Mouse (Mus musculus) limb, embryonic 11.5 days (tissue): ENCODE measurements around the gene Dip2b. TPM values are rescaled to one million over a fixed set of nuclear protein-coding genes. Genes with fewer than 3 reads are reported as not detected.

Source experiments
- ATAC-seq: fragments of 200-750 bp; cut with Nextera tagmentation; 2 replicates; pipeline ENCODE4 v1.8.0; 2017; ENCODE audit warnings: low read depth; ENCODE audit not compliant: insufficient number of reproducible peaks, low FRiP score, low TSS enrichment
- DNase-seq: peaks from one replicate; pipeline ENCODE4 v3.0.0-alpha.2; 2015; ENCODE audit warnings: low spot score
- H3K27ac ChIP-seq: fragments of 300-500 bp; sonication (generic); replicated peaks from 2 replicates; pipeline ENCODE4 v1.5.1; 2014; ENCODE audit warnings: low read depth, mild to moderate bottlenecking, low read length
- H3K27me3 ChIP-seq: fragments of 300-500 bp; sonication (generic); 2 replicates; pipeline ENCODE4 v1.6.1; 2014; ENCODE audit warnings: mild to moderate bottlenecking, low read length, mixed read lengths; ENCODE audit not compliant: control insufficient read depth, insufficient read depth
- H3K36me3 ChIP-seq: fragments of 300-500 bp; sonication (generic); 2 replicates; pipeline ENCODE4 v1.6.1; 2014; ENCODE audit warnings: mild to moderate bottlenecking, low read length, moderate library complexity, mixed read lengths; ENCODE audit not compliant: control insufficient read depth, insufficient read depth
- H3K4me1 ChIP-seq: fragments of 300-500 bp; sonication (generic); 2 replicates; pipeline ENCODE4 v1.6.1; 2014; ENCODE audit warnings: low read length, mixed read lengths; ENCODE audit not compliant: control insufficient read depth, insufficient read depth
- H3K4me2 ChIP-seq: fragments of 300-500 bp; sonication (generic); 2 replicates; pipeline ENCODE4 v1.6.1; 2014; ENCODE audit warnings: low read depth, mild to moderate bottlenecking, moderate library complexity; ENCODE audit not compliant: severe bottlenecking
- H3K4me3 ChIP-seq: fragments of 300-500 bp; sonication (generic); 2 replicates; pipeline ENCODE4 v1.5.1; 2014; ENCODE audit warnings: low read depth, low read length
- H3K9ac ChIP-seq: fragments of 300-500 bp; sonication (generic); 2 replicates; pipeline ENCODE4 v1.6.1; 2014; ENCODE audit warnings: mild to moderate bottlenecking, low read length
- H3K9me3 ChIP-seq: fragments of 300-500 bp; sonication (generic); 2 replicates; pipeline ENCODE4 v1.6.1; 2016; ENCODE audit warnings: low read length; ENCODE audit not compliant: control insufficient read depth
- WGBS: fragments of 180-500 bp; shearing (Covaris S2); extraction: QIAGEN DNeasy Blood & Tissue Kit; methylation state at CpG from one replicate; pipeline ENCODE4 v1.1.7; 2014; 5-methylcytosine and 5-hydroxymethylcytosine counted together
- polyA plus RNA-seq: library from polyadenylated mRNA; unstranded; fragments of >200 nt; fragmentation: Nextera tagmentation; extraction: Ambion mirVana; gene quantifications from 2 replicates; pipeline ENCODE4 v1.2.1, GENCODE M21; 2014

The Dip2b gene
- polyA plus RNA-seq, 1 experiment from 2014 or later = 18.5 TPM

- DNase-seq (no peak), ATAC-seq (no peak)
- 89% methylated on average over 3 of the region's 3 CpGs for WGBS
- H3K9me3 ChIP-seq = no peaks in the 10 kb centered on the region
- no peak overlapping the region for H3K27ac ChIP-seq
- H3K4me2 ChIP-seq = no peak overlapping the region
- no peaks in the 10 kb centered on the region for H3K27me3 ChIP-seq
- H3K9ac ChIP-seq = no peak overlapping the region
- 0 out of 2 replicates have a peak, but pooled peaks cover 6% of the 10 kb centered on the region for H3K4me1 ChIP-seq
- peaks cover 5% of the 10 kb centered on the region; the same call in 1 of the 2 replicates for H3K36me3 ChIP-seq
- H3K4me3 ChIP-seq = no peak overlapping the region
Measured at GRCm38 (mm10) chr15:100115416-100115815, 77.0 kb downstream of the Dip2b start.

- Histone ChIP-seq H3K9ac (no peak overlapping the region), H3K4me3 (no peak overlapping the region), H3K4me2 (no peak overlapping the region), H3K4me1 (0 out of 2 replicates have a peak, but pooled peaks cover 6% of the 10 kb centered on the region), H3K9me3 (no peaks in the 10 kb centered on the region), H3K36me3 (peaks cover 5% of the 10 kb centered on the region; the same call in 1 of the 2 replicates), H3K27me3 (no peaks in the 10 kb centered on the region), H3K27ac (no peak overlapping the region)
- DNase-seq (no peak), ATAC-seq (no peak)
- 92% methylated on average over 13 of the region's 13 CpGs for WGBS
Measured at GRCm38 (mm10) chr15:100116325-100116724, 77.9 kb downstream of the Dip2b start.

GRCm38 (mm10) chr15:100119225-100119788 is 80.8 kb downstream of the Dip2b start:
- no peak for ATAC-seq
- H3K9ac ChIP-seq = no peak overlapping the region
- no peaks in the 10 kb centered on the region for H3K27me3 ChIP-seq
- H3K9me3 ChIP-seq = no peaks in the 10 kb centered on the region
- no peaks in the 10 kb centered on the region for H3K4me1 ChIP-seq
- 87% methylated on average over 6 of the region's 6 CpGs for WGBS
- peaks cover 5% of the 10 kb centered on the region; the same call in 1 of the 2 replicates for H3K36me3 ChIP-seq
- no peak overlapping the region for H3K4me2 ChIP-seq
- DNase-seq = no peak
- no peak overlapping the region for H3K4me3 ChIP-seq
- no peak overlapping the region for H3K27ac ChIP-seq

GRCm38 (mm10) chr15:100121437-100121836 is 83.0 kb downstream of the Dip2b start:
- ATAC-seq = no peak
- H3K4me1 ChIP-seq = no peaks in the 10 kb centered on the region

GRCm38 (mm10) chr15:100123867-100124266 is 85.4 kb downstream of the Dip2b start:
- no peak for DNase-seq
- no peaks in the 10 kb centered on the region for H3K4me1 ChIP-seq
- H3K27ac ChIP-seq = no peak overlapping the region
- no peak for ATAC-seq
- 64% methylated on average over 5 of the region's 5 CpGs for WGBS
- H3K4me3 ChIP-seq = no peak overlapping the region
- H3K27me3 ChIP-seq = no peaks in the 10 kb centered on the region
- no peaks in the 10 kb centered on the region for H3K9me3 ChIP-seq
- H3K9ac ChIP-seq = no peak overlapping the region
- no peaks in the 10 kb centered on the region for H3K36me3 ChIP-seq
- no peak overlapping the region for H3K4me2 ChIP-seq

More at GRCm38 (mm10) chr15:100121437-100121836, 83.0 kb downstream of the Dip2b start:
- Histone ChIP-seq H3K27me3 (no peaks in the 10 kb centered on the region), H3K9me3 (no peaks in the 10 kb centered on the region), H3K4me3 (no peak overlapping the region), H3K27ac (no peak overlapping the region), H3K4me2 (no peak overlapping the region), H3K9ac (no peak overlapping the region), H3K36me3 (peaks cover 3% of the 10 kb centered on the region; the same call in 1 of the 2 replicates)
- WGBS = 87% methylated on average over 6 of the region's 6 CpGs
- DNase-seq = no peak

- Histone ChIP-seq H3K9me3 (no peaks in the 10 kb centered on the region), H3K27ac (no peak overlapping the region)
- 83% methylated on average over 6 of the region's 6 CpGs for WGBS
Measured at GRCm38 (mm10) chr15:100125245-100125644, 86.8 kb downstream of the Dip2b start.

GRCm38 (mm10) chr15:100126456-100127107 is 88.1 kb downstream of the Dip2b start:
- Histone ChIP-seq H3K4me2 (no peak overlapping the region), H3K9ac (no peak overlapping the region), H3K4me1 (no peaks in the 10 kb centered on the region), H3K4me3 (no peak overlapping the region), H3K36me3 (no peaks in the 10 kb centered on the region), H3K27me3 (no peaks in the 10 kb centered on the region), H3K9me3 (no peaks in the 10 kb centered on the region), H3K27ac (no peak overlapping the region)
- ATAC-seq = no peak
- WGBS = 31% methylated on average over 11 of the region's 11 CpGs
- peak; percentile 84 for DNase-seq

More at GRCm38 (mm10) chr15:100125245-100125644, 86.8 kb downstream of the Dip2b start:
- H3K36me3 ChIP-seq = no peaks in the 10 kb centered on the region
- ATAC-seq (no peak), DNase-seq (no peak)
- H3K27me3 ChIP-seq = no peaks in the 10 kb centered on the region
- no peaks in the 10 kb centered on the region for H3K4me1 ChIP-seq
- H3K9ac ChIP-seq = no peak overlapping the region
- no peak overlapping the region for H3K4me3 ChIP-seq
- H3K4me2 ChIP-seq = no peak overlapping the region

- H3K36me3 ChIP-seq = no peaks in the 10 kb centered on the region; the same call in 1 of the 2 replicates
- WGBS = 59% methylated on average over 7 of the region's 7 CpGs
- no peak overlapping the region for H3K9ac ChIP-seq
- DNase-seq = no peak
- H3K4me3 ChIP-seq = no peak overlapping the region
- no peaks in the 10 kb centered on the region for H3K4me1 ChIP-seq
- ATAC-seq = no peak
- no peak overlapping the region for H3K4me2 ChIP-seq
- no peaks in the 10 kb centered on the region for H3K9me3 ChIP-seq
- no peak overlapping the region for H3K27ac ChIP-seq
- no peaks in the 10 kb centered on the region for H3K27me3 ChIP-seq
Measured at GRCm38 (mm10) chr15:100129151-100129790, 90.8 kb downstream of the Dip2b start.
